Mouse (Mus musculus): ENCODE results near the gene Upb1.

GRCm38 (mm10) chr10:75438132-75438810, 37.4 kb downstream of the Upb1 start:
- TF ChIP-seq CTCF (IDR thresholded peaks at IDR 0.05; ENCODE audit: extremely low read depth, insufficient read length, insufficient replicate concordance, low read depth, low read length) (0 out of 2 replicates have a peak, but pooled peaks have one; percentile 4), POLR2A (IDR thresholded peaks at IDR 0.05; ENCODE audit: low read depth, low read length) (no peak)

Measured in small intestine, adult 2 months (tissue).